Mouse (Mus musculus): ENCODE data around the gene Dapk3.
"Not testable (repeated sequence)": the region's sequence is repeated elsewhere in the genome, so short reads cannot be mapped to it uniquely, and the experiment has no call there.

The Dapk3 gene

DNA sequence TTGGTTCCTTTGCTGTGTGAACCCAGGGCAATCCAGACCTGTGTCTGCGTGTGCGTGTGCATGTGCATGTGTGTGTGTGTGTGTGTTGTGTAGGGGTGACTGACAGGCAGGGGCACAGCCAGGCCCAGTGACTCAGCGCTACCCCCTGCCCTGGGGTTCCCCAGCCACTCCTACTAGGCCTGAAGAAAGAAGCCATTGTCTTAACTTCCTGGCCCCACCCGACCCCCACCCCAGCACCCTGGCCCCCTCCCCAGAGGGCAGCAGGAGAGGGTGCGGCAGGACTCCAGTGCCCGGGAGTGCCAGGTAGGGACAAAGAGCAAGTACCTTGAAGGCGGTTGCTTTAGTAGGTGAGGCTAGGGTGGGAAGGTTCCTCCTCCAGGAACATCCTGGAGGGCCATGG is 37.0 kb upstream of the Dapk3 start:
- DNase-seq (ENCODE audit: low read depth, low spot score) = no peak

DNA sequence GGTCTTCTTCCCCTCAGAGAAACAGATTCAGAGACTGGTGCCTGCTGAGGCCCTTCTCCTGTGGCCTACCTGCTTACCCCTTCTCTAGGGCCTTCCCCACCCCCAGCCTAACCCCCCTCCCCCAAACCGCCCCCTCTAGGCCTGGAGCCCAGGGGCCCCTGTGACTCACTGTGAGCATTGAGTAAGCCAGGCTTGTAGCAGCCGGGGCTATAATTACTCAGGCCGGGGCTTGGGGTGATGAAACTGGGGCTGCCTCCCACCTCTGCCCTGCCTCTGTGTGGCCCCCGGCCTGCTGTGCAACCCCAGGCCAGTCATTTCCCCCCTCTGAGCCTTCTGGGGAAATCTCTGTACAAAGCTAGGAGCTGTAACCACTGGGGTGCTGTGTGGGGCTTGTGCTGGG is 36.5 kb upstream of the Dapk3 start:
- no peak for DNase-seq (ENCODE audit: low read depth, low spot score)

DNA sequence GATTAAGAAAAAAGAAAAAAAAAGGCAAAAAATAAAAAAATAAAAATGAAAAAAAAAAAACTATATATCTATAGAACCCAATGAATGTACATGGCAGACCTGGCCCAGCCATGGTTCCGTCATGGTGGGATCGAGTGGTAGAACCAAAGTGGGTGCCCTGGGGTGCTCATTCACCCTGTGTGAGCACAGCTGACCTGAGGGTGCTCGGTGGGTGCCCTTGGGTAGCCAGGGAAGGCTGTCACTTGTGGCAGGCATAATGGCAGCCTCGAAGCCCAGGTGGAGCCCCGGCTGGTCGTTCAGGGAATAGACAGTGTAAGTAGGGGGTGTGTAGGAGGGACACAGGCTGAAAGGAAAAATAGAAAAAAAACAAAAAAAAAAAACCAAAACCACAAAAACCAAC is 31.5 kb upstream of the Dapk3 start:
- DNase-seq (ENCODE audit: low read depth, low spot score) = no peak

DNA sequence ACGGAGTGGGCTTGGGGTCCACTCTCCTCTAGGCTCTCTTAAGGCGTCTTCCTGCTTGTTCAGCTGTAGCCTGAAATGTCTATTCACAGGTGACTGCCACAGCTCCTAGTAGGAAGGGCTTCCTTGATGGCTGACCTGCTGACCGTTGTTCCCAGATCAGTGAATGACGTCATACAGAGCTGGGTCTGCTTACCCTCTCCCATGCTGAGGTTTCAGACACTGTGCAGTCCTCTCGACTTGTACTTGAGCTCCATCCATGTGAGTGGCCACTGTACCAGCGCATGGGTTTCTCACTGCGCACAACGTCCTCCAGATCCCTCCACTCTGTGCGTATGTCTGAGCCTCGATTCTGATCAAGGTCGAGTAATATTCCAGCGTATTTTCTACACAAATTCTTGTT is 30.2 kb upstream of the Dapk3 start:
- DNase-seq (ENCODE audit: low read depth, low spot score) = no peak

DNA sequence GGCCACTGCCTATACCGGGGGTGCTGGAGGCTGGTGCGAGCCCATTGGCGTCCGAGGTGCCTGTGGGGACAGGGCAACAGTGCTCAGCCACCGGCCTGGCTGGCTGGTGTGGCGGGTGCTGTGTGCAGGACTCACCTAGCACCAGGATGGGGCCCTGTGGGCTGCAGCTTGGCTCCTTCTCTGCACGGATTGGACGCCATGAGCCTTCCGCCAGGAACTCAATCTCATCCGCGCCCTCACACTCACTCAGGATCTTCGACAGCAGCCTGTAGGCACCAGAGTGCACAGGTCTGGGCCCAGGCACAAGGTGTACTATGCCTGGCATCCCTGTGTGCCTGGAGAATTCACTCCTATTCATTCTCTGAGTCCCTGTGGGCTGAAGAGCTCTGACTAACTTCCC is 28.5 kb upstream of the Dapk3 start:
- DNase-seq (ENCODE audit: low read depth, low spot score) = no peak

DNA sequence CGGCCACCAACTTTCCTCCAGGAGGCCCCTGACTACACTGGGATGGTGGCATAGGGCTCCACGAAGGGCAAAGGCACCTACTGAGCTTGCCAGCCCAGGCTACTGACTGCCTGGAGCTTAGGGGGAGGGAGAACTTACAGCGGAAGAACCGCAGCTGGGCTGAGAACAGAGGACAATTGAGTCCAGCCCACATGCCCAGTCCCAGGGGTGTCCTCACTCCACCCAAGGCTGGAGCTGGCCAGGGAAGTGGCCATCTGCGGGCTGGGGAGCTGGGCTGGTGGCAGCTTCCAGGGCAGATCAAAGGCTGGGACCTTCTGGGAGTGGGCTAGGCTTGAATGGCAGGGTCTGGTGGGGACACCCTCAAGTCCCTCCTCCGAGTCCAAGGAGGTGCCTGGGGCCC is 28.1 kb upstream of the Dapk3 start:
- DNase-seq (ENCODE audit: low read depth, low spot score) = no peak

DNA sequence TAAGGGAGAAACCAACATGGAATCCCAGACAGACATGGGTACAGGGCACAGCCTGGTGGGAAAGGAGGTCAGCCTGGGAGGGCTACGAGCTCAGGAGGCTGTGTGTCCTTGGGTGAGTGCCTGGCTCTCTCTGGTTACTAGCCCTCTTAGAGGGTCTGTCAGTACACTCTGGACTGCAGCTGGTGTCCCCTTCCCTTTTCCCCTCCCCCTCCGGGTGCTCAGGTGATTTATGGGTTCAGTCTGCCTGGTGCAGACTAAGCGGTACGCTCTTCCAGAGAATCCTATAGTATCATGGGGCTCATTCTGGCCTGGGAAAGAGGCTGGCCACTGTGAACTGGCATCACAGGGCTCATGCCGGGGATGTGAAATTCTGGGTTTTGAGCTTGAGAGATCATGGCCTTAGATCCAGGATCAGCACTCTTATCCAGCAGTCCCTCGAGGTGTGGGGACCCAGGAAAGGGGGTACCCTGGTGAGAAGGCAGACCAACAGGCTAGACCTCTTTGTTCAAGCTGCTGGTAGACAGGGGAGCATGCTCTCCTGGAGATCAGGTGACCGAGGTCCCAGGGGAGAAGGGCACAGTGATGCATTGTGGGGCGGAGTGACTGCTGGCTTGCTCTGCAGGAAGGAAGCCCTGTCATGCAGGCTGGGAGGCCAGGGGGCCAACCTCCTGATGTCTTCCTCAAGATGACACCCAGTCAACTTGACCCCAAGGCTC is 21.0 kb upstream of the Dapk3 start:
- no peak for DNase-seq (ENCODE audit: low read depth, low spot score)

DNA sequence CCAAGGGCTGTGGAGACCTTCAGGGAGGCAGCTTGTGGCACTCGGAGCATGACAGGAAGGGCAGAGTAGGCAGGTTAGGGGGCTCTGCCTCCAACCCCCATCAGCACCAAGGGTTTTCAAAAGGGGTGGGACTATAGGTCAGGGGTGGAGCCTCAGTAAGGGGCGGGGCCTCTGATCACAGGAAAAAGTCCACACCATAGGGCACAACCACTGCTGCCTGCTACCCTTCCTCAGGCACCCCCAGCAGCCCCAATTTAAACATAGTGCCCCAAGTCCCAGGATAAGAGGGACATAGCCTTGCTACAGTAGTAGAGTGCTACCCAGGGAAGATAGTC is 20.5 kb upstream of the Dapk3 start:
- no peak for DNase-seq (ENCODE audit: low read depth, low spot score)

DNA sequence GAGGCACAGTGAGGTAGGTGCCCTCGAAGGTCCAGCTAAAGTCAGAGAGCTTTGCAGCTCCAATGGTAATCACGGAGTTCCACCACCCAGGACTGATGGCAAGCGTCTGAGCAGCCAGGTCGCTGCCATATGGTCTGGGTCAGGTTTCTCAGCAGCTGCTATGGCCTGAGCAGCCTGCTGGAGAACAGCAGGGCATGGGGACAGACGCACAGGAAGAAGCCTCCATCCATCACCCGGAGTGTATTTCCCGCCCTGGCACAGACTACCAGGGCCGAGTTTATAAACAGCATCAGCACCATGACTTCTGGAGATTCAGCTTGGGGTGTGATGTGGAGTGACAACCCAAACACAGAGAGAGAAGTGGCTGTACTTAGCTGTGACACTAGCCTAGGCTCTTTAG is 17.7 kb upstream of the Dapk3 start:
- DNase-seq (ENCODE audit: low read depth, low spot score) = no peak

DNA sequence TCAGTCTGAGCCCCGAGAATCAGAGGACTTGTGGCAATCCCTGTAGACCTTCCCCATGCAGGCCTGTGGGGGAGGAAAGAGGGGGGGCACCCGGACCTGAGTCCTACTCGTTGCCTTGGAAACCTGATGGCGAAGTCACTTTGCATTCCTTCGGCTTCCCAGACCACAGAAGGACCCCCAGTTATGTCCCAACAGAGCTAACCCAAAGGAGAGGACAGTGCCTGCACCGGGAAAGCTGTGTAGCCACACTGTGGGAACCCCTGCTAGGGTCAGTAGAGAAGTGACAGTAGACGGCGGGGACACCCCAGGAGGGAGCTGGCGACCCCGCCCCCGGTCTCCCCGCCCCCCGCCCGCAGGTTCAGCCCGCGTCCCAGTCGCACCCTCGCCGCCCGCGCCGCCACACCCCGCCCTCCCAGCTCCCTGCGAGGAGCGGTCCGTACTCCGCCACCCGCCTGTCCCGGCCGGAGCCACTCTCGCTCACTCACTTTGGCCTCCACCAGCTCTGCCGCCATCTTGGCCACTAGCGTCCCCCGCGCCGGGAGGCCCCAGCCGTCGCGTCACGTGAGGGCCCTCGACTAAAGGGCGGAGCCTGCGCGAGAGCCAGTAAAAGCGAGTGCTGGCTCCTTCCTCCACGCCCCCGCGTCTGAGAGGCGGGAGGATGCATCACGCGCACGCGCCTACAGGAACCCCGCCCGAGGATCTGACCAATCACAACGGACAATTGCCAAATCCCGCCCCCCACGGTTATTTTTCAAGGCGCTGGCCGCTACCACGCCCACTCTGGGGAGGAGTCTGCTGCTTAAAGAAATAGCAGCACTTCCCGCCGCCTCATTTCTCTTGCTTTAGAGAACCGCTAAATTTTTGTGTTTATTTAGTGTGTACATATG is 15.4 kb upstream of the Dapk3 start, which contains the start of gene Pias4:
Gene Pias4 (minus strand): TSS at position 724 of the 887 bp plus-strand sequence.
- peak; percentile 99 for DNase-seq (ENCODE audit: low read depth, low spot score)

DNA sequence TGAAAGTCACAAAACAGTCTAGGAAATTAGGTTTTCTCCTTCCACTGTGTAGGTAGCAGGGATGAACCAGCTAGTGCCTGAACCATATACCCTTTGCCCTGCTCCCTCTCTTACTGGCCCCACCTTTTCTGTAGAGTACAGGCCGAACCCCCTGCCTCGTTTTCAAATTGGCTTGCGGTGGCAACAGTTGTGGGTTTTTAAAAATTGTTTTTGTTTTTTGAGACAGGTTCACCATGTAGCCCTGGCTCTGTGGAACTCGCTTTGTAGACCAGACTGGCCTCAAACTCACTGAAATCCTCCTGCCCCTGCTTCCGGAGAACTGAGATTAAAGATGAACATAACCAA is 14.7 kb upstream of the Dapk3 start:
- no peak for DNase-seq (ENCODE audit: low read depth, low spot score)

DNA sequence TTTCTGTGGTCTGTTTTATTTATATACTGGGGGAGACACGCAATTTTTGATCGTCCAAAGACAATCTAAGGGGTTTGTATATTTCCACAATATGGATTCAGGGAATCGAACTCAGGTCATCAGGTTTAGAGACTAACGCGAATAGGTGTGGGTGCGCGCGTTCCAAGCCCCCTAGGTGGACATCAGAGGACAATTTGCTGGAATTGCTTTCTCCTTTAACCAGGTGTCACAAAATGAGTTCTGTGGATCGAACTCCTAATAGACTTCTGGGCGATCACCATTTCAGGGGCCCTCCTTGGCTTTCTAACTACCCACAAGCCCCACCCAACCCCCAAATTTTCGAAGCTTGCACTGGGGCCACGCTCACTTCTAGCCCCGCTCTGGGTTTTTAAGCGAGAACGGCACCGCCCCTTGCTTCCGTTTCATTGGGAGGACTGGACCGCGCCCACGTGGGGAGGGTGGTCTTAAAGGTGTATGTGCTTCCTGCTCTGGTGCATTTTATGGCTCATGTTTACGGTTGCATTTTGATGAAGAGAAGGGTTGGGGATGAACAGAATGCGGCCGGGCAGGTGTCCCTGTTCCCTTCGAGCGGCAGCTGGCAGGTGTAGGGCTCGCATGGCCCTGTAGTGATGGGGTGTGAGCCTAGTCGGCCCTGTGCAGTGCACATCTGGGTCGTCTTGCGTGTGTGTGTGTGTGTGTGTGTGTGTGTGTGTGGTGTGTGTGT is 14.1 kb upstream of the Dapk3 start:
- DNase-seq (ENCODE audit: low read depth, low spot score) = no peak

DNA sequence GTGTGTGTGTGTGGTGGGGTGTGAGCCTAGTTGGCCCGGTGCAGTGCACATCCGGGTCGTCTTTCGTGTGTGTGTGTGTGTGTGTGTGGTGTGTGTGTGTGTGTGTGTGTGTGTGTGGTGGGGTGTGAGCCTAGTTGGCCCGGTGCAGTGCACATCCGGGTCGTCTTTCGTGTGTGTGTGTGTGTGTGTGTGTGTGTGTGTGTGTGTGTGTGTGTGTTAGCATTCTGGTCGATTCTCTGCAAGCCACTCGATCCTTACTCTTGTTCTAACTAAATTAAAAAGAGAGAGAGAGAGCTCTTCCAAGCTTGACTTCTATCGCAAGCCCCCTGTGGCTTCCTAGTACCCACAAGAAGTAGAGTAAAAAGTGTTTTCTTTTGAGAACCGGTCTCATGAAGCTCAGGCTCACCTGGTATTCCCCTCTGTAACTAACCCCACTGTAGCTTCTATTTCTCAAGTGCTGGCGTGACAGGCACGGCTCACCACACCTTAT is 13.3 kb upstream of the Dapk3 start:
- not testable (repeated sequence) for DNase-seq (ENCODE audit: low read depth, low spot score)

DNA sequence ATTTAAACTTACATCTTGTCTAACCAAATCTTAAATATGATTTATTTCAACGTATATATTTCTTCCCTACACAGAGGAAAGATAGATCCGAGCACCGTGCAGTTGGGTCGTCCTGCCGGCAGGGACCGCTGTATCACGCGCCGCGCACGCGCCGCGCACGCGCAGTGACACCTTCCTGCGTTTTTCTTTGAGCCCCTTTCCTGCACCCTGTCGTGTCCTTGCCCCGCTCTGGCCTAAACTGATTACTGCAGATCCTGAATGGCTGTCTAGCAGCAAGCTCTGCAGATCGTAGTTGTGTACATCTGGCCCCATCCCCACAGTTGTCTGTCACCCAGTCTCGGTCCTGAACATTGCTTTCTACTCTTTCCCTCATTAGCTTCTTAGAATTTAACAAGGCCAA is 9.7 kb upstream of the Dapk3 start:
- DNase-seq (ENCODE audit: low read depth, low spot score) = no peak

DNA sequence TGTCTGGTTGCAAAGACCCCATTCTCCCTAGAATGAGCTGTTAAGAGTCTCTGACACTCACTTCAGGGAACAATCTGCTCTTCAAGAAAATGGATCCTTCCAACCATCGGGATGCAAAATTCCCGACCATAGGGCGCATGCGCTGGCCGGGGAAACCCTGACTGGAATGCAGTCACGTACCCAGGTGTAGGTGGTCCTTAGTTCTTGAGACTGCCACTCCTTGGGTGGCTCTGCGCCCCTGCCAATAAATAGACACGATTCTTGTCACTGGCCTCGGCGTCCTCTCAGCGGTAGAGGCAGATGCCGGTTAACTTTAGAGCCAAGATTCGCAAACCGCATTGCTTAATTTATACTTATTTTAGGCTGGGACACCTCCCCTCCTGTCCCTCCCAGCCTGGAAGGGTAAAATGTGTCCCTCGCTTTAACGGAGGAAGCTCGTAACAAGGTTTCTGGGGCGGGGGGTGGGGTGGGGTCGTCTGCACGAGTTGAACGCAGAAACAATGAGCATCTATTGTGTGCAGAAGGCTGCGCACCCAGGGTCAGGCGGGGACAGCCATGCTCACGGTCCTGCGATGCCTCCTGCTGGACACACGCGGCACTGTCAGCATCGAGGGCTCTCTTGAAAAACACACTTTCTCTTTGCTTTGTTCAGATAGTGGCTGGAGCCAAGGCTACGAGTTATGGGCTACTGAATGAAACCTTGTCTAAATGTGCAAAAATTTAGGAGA is 8.0 kb upstream of the Dapk3 start:
- no peak for DNase-seq (ENCODE audit: low read depth, low spot score)

DNA sequence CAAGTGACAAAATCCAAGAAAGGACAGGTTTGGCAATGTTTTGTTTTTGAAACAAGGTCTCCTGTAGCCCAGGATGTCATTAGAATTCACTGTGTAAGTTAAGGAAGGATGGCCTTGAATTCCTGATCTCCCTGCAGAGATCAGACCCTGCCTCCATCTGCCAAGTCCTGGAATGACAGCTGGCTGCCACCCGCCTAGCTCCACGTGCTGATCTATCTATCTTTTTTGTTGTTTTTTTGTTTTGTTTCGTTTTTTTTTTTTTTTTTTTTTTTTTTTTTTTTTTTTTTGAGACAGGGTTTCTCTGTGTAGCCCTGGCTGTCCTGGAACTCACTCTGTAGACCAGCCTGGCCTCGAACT is 7.5 kb upstream of the Dapk3 start:
- DNase-seq (ENCODE audit: low read depth, low spot score) = not testable (repeated sequence)

DNA sequence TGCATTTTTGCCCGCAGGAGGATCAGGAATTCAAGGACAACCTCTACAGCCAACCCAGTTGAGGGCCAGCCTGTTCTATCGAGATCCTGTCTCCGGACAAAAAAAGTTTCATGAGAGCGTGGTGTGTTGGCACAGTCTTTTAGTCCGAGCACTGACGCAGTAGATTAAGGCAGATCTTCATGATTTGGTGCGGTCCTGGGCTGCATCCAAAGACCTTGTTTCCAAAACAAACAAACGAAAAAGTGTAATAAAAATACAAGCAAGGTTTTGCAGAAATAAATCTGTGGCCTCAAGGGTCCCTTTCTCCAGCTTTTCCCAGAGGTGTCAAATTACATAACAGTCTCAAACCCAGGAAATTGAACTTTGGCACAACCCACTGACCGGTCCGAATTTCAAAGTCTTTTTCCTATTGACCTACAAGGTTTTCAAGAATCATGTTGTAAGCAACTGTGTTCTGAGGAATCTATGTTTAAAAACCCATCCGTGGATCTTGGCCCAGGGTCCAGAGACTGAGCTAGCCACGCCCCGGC is 6.8 kb upstream of the Dapk3 start:
- no peak for DNase-seq (ENCODE audit: low read depth, low spot score)

DNA sequence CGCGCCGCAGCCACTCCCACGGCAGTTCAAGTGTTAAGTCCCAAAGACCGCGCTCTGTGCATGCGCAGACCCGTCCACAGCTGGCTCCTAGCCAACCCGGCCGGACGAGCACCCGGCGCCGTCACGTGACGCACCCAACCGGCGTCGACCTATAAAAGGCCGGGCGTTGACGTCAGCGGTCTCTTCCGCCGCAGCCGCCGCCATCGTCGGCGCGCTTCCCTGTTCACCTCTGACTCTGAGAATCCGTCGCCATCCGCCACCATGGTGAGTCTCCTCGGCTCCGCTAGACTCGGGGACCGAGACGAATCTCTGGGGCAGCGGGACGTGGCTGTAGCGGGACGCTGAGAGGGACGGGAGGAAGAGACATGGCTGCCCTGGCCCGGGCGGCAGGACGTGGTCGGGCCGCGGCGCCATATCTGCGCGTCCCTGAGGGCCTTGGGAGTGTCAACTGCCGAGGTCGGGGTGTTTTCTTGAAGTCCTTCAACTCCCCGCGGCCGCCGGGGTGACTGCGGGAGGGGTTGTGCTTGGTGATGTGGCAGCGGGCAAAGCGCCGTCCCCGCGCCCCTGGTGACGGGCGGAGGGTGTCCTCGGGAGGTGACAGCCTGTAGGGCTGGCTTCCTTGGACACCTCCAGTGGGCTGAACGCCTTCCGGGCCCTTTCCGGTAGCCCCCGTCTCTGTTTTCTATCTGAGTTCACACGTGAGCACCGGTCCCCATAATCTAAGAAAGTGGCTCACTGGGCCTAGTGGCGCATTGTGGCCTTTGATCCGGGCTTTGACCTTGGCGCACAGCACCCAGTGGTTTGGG is 6.1 kb upstream of the Dapk3 start, which contains the start of gene Eef2:
Gene Eef2 (plus strand): TSS at position 166 of the 806 bp plus-strand sequence.
- peak; percentile 94 for DNase-seq (ENCODE audit: low read depth, low spot score)

DNA sequence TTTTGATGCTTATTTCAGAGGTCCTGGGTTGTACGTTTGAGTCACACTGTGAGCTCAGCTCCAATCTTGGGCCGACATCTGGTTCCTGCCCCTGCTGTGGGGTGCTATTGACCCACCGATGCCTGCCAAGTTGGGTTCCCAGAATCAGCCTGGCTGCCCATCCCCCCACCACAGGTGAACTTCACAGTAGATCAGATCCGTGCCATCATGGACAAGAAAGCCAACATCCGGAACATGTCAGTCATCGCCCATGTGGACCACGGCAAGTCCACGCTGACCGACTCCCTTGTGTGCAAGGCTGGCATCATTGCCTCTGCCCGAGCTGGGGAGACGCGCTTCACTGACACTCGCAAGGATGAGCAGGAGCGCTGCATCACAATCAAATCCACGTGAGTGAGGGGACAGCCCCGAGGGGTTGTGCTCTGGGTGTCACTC is 5.3 kb upstream of the Dapk3 start:
- DNase-seq (ENCODE audit: low read depth, low spot score) = no peak

DNA sequence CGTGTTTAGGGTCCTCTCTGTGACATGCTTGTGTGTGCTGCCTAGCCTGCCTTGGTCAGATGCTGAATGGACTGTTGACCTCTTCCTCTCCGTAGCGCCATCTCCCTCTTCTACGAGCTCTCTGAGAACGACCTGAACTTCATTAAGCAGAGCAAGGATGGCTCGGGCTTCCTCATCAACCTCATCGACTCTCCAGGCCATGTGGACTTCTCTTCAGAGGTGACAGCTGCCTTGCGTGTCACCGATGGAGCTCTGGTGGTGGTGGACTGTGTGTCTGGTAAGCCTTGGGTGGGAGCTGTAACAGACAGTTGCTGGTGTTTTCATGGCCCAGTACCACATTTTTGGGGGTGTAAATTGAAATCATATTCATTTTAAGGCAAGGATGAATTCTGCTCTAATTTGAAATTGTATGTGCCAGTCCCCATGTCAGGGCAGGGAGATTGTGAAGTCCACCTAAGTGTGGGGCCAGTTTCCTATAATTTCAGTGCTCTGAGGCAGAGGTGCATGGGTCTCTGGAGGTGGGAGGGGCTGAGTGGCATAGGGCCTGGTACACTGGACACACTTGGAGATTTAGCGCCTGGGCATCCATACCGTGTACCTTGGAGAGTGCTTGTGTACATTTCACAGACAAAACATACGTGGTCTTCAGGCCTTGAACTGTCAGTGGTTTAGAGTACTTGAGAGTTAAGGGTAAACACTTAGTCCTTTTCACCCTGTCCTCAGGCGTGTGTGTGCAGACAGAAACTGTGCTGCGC is 4.7 kb upstream of the Dapk3 start:
- DNase-seq (ENCODE audit: low read depth, low spot score) = no peak

Measured in brain, embryonic 18.5 days (tissue).